Mouse (Mus musculus): ENCODE data around the gene Wars2.

Gene Wars2

DNA sequence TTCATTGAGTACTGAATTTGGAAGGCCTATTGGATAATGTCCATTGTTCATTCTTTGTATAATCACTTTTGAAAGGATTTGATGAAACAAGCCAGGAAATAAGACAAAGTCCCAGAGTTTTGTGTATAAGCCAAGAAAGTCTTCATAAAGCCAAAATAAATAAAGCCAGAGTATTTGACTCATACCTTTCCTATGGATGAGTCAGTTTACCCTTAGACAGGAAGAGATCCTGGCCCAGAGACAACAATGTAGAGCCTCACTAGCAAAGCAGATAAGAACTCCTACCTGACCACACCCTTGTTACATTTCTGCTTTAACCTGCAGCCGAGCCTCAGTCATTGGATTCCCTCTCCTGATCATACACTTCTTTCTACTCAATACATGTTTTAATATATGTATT, 47.2 kb downstream of the Wars2 start:
- no peak for DNase-seq (ENCODE audit: low spot score in 2 of 2)

DNA sequence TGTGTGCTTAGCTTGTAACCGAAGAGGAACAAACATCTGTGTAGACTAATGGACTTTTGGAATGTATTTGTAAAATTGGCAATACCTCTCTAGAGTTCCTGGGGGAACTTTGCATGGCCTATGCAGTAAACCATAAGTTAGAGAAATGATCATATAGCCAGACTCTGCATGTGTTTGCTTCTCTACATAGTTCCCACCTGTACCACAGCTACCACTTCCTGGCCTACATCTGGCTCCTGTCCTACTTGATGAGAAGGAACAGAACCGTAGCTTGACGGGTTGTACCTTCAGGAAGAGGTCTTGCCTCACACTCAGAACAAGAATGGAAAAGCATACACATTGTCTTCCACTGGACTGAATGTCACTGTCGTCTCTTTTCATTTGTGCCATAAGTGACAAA, 52.7 kb downstream of the Wars2 start:
- no peak for DNase-seq (ENCODE audit: low spot score in 2 of 2)

DNA sequence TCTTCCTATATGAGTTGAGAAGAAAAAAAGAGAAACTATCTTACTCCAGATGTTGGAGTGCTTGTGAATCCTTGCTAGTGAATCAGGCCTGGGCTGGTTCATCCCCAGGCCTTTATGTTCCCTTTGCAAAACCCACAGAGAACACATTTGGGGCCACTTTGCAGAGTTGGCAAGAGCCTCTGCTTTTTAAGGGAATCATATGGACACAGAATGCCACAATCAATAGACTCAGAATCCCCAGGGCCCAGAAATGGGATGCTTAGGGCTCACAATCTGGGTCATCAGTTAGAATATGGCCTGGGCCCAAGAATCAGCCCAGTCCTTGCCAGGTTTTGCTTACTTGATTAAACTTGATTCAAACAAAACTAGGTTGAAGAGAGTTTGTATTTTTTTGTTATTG, 62.5 kb downstream of the Wars2 start:
- DNase-seq (ENCODE audit: low spot score in 2 of 2): no peak

DNA sequence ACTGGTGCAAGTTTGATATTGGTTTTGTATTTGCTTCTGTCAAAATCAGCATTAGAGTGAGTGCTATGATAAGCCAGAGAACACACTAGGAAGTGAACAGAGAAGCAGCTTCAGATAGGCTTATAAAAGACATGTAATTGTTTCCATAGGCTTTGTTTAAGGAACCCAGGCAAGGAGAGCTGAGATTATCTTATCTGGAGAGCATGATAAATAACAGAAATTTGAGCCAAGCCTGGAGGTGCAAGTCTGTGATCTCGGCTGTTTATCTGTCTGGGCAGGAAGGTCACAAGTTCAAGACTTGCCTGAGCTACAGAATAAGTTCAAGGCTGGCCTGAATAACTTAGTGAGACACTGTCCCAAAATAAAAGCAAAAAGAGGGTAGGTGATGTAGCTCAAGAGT, 67.5 kb downstream of the Wars2 start:
- no peak for DNase-seq (ENCODE audit: low spot score in 2 of 2)

DNA sequence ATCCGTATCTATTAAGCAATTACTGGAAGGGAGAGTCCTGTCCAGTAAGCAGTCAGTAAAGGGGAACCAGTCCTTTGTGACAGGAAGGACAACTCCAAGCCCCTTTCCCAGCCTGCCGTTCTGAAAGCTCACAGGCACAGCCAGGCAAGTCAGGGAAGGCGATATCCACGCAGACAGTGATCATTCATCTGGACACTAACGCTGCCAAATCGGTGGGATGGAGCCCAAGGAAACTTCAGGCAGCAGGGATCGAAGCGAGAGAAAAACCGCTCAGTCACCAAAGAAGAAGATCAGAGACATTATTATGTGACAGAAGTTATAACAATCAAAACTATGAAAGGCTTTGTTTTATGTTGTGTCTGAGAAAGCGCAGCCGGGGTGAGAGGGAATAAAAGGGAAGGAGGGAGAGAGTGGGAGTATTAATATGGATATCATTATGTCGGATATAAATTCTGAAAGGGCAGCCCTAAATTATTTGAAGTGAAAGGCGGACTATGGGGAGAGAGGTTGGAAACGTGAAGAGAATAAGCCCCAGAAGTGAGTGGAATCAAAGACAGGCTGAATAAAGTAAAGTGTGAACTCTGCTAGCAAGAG, 70.3 kb downstream of the Wars2 start:
- DNase-seq (ENCODE audit: low spot score in 2 of 2): no peak

DNA sequence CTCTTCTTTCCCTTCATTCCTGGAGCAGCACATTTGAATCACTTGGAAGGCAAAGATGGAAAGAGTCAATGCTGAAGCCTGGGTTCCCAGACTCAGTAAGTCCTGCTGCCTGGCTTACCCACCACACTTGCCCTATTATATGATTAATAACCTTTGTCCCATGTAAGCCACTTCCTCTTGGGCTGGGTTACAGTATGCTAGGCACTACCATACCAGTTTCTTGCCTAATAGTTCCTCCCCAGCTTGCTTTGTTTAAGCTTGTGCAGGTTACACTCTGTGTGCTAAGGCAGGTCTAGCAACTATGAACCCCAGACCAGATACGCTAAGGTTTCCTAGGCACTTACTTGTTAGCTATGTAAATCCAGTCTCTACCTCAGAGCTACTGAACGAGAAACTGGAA, 86.9 kb downstream of the Wars2 start:
- DNase-seq (ENCODE audit: low spot score in 2 of 2): no peak

DNA sequence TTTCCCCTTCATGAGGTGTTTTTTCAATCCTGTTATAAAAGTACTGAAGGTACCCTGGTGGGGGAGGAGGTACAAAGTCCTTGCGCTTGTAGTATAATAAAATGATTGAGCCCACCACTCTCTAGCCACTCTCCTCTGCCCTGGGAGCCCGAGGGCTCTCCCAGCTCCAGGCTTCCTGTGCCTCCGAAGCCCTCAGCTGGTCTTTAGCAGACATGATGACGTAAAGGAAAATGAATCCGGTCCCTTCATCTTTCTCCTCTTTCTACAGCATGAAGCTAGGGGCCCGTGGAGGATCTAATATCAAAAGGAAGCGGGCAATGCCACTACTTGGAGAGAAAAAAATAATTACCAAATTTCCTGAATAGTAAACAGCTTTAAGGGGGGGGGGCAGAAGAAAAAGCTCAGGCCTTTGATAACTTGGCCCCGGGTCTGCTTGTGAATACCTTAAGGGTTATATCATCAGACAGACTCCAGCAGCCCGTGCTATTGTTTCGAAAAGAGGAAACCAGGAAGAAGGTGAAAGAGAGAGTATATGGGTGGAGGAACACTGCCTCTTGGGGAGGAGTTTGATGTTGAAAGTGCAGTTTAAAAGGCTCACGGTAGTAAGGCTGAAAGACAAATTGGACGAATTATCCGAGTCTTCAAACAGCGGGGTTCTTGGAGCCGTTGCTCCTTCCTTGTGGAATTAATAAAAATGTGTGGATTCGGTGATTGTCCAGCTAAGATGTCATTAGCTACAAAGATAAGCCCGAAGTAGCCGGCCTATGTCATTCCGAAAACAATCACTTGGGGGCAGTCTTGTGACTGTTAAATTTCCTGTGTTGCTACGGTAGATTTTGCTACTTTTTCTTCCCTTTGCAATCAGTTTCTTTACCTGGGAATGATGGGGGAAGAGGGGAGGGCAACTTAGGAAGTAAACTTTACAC, 92.8 kb downstream of the Wars2 start:
- peak in 1 of 2 experiments; percentile 45 for DNase-seq (ENCODE audit: low spot score in 2 of 2)

DNA sequence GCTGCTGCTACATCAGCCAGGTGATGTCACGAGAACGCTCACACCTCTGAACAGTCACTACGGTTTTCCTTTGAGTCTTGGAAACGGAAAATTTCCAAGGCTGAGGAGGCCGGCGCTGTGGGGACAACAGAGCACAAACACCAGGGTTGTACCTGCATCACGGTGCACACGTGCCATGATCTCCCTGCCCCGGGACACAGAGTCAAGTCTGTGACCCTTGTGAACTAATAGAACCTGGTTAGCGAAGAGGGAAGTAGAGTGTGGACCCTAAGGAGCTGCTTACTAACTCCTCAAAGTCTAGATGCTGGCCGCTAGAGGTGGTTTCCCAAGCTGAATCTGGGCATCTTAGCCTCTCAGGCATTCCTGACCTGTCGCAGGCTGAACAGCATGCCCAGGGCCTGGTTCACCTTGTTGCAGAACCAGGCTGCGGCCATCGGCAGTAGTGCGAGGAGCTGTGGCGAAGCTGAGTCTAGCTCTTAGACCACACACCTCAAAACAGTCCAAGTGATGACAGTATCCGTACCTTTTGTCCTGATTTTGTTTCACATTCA, 93.5 kb downstream of the Wars2 start:
- no peak for DNase-seq (ENCODE audit: low spot score in 2 of 2)

DNA sequence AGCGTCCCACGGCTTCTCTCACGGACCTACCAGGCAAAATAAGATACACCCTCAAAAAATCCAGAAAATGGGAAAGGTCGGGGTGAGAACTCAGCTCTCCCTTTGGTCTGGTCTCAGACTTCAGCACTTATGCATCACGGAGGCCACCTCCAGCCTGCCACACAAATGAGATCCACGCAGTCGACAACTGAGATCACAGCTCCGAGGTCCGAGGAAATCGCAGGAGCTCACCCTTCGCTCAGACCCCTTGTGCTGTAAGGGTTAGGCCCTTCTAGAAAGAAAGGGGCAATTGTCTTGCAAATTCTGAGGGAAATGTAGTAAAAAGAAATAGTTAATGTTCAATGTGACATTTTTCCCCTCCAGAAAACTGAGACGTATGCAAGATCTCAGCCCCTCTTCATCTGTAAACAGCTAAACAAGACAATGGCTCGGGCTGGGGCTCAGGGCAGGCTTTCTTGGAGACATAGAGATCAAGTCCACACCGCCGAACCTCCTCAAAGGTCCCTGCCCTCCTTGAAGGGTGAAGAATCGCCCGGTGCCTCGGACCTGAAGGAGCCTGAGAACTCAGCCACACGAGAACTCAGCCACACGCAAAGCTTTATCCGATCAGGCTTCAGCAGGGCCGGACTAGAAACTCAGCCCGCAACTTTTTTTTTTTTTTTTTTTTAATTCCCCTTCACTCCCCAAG, 94.4 kb downstream of the Wars2 start:
- no peak for DNase-seq (ENCODE audit: low spot score in 2 of 2)

DNA sequence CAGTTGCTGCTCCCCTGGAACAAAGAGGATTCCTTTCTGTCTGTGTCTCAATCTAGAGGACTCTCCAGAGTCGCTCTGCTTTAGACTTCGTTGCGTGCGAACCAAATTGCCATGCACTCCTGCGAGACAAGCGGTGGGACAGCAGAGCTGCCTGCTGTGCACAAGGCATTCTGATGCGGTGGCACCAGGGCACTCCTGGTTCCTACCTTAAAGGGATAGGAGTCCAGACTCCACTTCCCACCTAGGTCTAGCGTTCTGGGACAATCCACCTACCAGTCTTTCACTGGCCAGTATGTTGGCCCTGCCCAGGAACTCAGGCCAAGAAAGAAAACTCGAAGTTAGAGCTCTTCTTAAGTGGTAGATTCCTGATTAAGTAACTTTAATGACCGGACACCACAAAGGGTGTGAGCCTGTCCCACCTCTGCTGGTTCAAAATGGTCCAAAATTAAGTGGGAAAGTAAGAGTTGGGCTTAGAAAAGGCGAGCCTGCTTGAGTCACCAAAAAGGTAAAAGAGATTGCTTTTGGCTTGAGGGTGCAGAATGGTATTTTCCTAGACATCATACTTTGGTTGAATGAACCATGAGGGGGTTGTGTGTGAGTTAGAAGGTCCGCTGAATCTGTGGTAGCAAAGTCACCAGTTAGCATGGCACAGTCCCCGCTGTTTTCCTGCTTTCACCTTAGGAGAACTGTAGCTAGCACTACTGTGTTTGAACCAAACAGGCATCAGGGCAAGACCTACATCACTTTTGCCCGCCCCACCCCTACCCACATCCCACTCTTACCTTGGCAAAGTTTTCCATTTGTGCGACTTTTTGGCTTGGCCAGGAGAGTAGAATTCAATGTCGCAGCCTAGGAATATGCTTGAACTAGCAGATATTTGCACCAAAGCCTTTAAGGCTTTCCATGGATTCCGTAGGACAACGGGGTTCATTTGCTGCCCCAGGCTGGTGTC, 95.2 kb downstream of the Wars2 start:
- DNase-seq (ENCODE audit: low spot score in 2 of 2): no peak

DNA sequence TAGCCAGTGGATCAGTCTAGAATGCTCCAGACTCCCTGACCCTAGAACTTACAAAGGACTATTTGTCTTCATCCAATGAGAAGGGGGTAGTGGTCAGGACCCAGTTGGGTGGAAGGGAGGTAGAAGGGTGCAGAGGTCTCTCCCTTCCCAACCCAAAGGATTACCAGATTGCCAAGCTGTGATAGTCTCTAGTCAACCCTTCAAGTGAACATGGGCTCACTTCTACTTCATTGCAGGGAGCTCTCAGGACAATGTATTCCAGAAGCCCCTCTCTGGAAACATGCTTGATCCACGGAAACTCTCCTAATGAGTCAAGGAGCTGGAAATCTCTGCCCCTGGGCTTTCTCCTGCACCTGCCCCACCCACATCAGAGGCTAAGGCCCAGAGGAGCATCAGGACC, 97.8 kb downstream of the Wars2 start:
- DNase-seq (ENCODE audit: low spot score in 2 of 2): no peak

DNA sequence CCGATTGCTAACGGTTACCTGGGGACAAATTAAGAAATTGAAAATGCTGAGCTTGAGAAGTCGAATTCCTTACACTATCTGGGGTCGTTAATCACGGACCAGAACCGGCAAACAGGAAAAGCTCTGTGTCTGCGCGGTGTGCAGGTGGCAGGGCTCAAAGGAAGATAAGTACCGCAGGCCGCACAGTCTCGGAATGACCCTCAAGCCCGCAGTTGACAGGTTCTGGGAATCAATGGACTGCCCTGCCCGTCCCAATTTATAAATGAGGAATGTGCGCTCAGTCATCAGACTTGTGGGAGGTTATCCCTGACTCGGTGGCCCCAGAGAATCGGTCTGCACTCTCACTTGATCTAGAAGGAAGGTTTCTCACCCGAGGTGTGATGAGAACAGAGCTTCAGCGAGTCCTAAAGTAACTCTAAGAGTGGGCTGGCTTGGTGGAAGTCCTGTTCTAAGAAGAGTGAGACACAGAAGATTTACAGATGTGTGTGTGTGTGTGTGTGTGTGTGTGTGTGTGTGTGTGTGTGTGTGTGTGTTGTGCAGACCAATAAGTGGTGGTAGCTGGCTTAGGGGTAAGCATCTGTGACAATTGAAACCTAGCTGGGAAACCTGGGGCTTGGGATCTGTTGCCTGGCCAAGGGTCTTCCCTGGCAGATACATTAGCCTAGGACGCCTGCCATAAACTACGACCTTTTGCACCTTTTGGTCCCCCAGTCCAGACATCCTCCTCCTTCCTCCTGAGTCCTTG, 98.6 kb downstream of the Wars2 start:
- no peak for DNase-seq (ENCODE audit: low spot score in 2 of 2)

DNA sequence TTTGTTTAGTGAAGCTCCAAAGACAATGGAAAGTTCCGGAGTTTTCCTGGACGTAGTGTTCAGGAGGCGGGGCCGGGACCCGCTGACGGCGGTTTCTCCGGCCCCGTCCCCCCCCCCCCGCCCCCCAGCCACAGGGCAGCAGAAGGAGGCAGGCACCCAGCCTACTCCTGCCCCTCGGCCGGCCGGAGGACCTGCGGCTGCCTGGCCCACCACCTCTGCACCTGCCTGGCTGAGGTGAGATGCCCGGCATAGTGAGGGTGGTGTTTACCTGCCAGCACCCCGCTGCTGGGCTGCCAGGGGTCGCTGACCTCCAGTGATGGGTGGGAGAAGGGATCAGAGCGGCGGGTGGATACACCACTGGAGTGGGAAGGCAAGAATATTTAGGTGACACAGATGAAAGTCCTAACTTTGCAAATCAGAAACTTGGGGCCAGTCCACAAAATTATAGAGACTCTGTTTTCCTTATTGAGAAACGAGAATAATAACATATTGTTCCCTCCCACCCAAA, 99.4 kb downstream of the Wars2 start, which contains the start of gene Tbx15:
TSS of gene Tbx15 (plus strand) at position 169 of the 508 bp plus-strand sequence.
- DNase-seq (ENCODE audit: low spot score in 2 of 2): no peak

DNA sequence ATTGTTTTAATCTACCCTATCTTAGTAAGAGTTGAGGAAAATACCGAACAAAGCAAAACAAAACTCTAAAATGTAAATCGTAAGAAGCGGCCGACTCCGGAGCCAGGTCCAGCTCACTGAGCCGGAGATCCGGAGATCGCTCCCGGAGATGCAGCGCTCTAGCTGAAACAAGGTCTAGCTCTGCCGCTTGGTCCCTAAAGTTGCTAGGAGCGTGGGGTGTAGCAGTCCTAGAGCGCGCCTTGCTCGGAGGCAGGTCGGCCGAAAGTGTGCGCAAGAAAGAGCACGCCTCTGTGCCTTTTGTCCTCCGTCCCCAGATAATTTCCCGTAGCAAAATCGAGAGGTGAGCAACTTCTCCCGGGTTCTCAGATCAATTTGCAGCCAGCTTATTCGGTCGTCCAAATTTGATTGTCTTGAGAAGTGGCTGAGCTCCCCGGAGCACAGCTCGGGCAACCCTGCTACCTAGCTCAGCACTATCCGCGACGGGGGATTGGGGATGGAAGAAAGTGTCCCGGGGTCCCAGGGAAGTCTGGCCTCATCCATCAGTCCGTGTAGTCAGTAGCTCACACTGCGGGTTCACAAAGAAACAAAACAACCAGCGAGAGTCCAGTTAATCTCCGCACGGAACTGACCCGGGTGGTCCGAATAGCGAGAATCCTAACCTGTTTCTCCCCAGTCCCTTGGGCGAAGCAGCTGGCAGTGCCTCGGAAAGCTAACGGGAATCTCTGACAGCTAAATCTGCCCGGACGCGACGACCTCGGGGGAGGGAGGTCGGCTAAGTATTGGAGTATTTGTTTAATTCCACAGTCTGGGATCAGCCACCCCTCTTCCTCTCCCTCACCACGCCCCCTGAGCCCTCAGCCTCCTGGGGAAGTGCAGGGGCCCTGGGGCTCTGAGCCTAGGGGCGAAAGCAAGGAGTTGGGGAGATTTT, 100.2 kb downstream of the Wars2 start:
- no peak for DNase-seq (ENCODE audit: low spot score in 2 of 2)

DNA sequence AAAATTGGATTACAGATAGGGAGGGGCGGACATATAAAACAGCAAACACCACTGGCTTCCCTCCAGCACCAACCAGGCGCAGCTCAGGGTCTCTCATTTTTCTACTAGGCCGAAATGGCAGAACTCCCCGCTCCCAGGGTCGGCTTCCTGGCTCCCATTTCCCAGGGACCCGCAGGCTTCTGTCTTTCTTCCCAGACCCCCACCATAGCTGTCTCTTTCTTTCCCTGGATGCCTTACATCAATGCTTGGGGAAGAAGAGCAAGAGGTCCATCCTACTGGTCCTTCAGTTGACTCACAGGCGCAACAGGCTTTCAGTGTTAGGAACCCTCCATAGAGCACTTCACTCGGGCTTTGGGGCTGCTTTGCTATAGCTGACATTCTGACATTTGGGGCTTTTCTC, 101.6 kb downstream of the Wars2 start:
- no peak for DNase-seq (ENCODE audit: low spot score in 2 of 2)

DNA sequence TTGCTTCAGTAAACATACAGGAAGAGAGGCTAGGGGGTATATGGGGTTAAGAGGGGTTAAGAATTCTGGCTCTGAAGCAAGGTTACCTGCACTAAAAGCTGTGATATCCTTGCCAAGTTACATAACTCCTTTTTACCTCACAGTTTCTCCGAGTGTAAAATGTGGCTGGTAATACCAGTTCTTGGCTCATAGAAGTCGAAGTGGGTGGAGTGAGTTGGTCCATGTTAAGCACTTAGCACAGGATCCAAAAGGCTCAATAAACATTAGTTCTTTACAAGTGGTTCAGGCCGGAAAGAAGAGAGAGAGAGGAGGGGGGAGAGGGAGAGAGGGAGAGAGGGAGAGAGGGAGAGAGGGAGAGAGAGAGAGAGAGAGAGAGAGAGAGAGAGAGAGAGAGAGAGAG, 104.5 kb downstream of the Wars2 start:
- no peak for DNase-seq (ENCODE audit: low spot score in 2 of 2)

DNA sequence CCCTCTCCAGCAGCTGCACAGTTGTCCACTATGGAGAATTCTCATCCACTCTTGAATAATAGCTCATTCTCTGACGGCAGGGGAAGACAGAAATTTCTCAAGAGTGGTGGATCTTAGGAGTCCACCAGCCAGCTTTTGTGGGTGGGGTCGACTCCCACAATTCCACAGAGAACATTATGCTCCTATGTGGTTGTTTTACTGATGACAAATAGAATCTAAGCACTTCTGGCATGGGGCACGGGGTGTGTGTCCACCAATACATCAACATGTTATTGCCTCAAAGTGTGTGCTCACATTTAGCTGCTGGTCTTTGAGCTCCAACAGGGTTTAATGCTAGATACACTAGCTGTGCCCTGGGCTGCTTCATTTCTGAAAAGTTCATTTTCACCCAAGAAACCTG, 105.8 kb downstream of the Wars2 start:
- DNase-seq (ENCODE audit: low spot score in 2 of 2): no peak

DNA sequence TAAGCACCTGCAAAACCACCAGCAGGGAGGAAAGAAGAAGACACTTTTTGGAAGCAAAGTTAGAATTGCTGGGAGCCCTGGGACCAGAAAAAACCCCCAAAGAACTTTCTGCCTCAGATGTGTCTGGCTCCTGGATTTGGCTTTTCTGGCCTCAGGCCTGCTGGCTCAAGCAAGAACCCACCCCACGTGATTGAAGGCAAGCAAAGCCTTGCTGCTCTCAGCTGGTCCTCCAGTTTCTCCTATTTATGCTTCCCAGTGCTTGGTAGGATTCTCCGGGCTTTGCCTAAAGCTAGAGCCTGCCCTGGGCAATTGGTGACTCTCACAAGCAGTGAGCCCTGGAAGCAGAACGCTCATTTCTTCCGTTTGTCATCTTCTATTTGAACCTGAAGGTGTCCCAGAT, 106.7 kb downstream of the Wars2 start:
- no peak for DNase-seq (ENCODE audit: low spot score in 2 of 2)
